Mouse (Mus musculus) testis, adult 2 months (tissue): Measurements from ENCODE around the gene Kcnh7. TPM values are rescaled to one million over a fixed set of nuclear protein-coding genes. Genes with fewer than 3 reads are reported as not detected.

ENCODE experiments used
- H3K27ac ChIP-seq: fragments of 200-500 bp; 2 replicates; pipeline ENCODE4 v1.5.1; 2012; ENCODE audit warnings: low read depth, low read length; ENCODE audit not compliant: control insufficient read depth, insufficient read depth
- H3K27me3 ChIP-seq: fragments of 200-500 bp; 2 replicates; pipeline ENCODE4 v1.6.1; 2012; ENCODE audit warnings: mild to moderate bottlenecking, low read length, moderate library complexity; ENCODE audit not compliant: control insufficient read depth, insufficient read depth
- H3K36me3 ChIP-seq: fragments of 200-500 bp; 2 replicates; pipeline ENCODE4 v1.6.1; 2012; ENCODE audit warnings: mild to moderate bottlenecking, low read length; ENCODE audit not compliant: control insufficient read depth, insufficient read depth
- H3K4me1 ChIP-seq: fragments of 200-500 bp; 2 replicates; pipeline ENCODE4 v1.6.1; 2012; ENCODE audit warnings: low read length; ENCODE audit not compliant: control insufficient read depth, insufficient read depth
- H3K4me3 ChIP-seq: fragments of 200-500 bp; 2 replicates; pipeline ENCODE4 v1.5.1; 2012; ENCODE audit warnings: low read depth, mild to moderate bottlenecking, low read length, moderate library complexity, mixed read lengths; ENCODE audit not compliant: control insufficient read depth
- CTCF ChIP-seq: fragments of 200-500 bp; IDR thresholded peaks from 2 replicates; pipeline ENCODE4 v1.5.1; 2012; ENCODE audit warnings: low read depth, mild to moderate bottlenecking, inconsistent platforms, low read length, moderate library complexity; ENCODE audit not compliant: control insufficient read depth, insufficient read depth, insufficient replicate concordance
- POLR2A ChIP-seq: fragments of 200-500 bp; IDR thresholded peaks from 2 replicates; pipeline ENCODE4 v1.6.1; 2012; ENCODE audit warnings: low read depth, mild to moderate bottlenecking, inconsistent platforms, low read length, moderate library complexity; ENCODE audit not compliant: control insufficient read depth
- polyA plus RNA-seq: library from polyadenylated mRNA; depleted of rRNA; stranded (reverse); fragments of >200 nt; gene quantifications from 2 replicates; pipeline ENCODE4 v1.2.3, GENCODE M21; 2012

Kcnh7 gene
- polyA plus RNA-seq, 1 experiment = 0.10 TPM

GRCm38 (mm10) chr2:62855391-62855790 lies 328.7 kb downstream of the Kcnh7 start:
- TF ChIP-seq CTCF = no peak
- no peak for TF ChIP-seq POLR2A
- Histone ChIP-seq H3K4me1 (no peaks in the 10 kb centered on the region), H3K27me3 (no peaks in the 10 kb centered on the region), H3K4me3 (no peak overlapping the region), H3K27ac (no peak overlapping the region), H3K36me3 (no peaks in the 10 kb centered on the region)

GRCm38 (mm10) chr2:62842630-62843029 lies 341.5 kb downstream of the Kcnh7 start:
- H3K36me3 ChIP-seq = no peaks in the 10 kb centered on the region
- no peak for TF ChIP-seq POLR2A
- TF ChIP-seq CTCF = no peak
- no peak overlapping the region for H3K4me3 ChIP-seq
- H3K4me1 ChIP-seq = no peaks in the 10 kb centered on the region
- H3K27ac ChIP-seq = no peak overlapping the region
- H3K27me3 ChIP-seq = no peaks in the 10 kb centered on the region

GRCm38 (mm10) chr2:62834261-62834660 lies 349.8 kb downstream of the Kcnh7 start:
- no peaks in the 10 kb centered on the region for H3K36me3 ChIP-seq
- H3K4me3 ChIP-seq = no peak overlapping the region
- H3K27me3 ChIP-seq = no peaks in the 10 kb centered on the region
- TF ChIP-seq POLR2A (no peak), CTCF (no peak)
- H3K27ac ChIP-seq = no peak overlapping the region
- H3K4me1 ChIP-seq = no peaks in the 10 kb centered on the region

DNA sequence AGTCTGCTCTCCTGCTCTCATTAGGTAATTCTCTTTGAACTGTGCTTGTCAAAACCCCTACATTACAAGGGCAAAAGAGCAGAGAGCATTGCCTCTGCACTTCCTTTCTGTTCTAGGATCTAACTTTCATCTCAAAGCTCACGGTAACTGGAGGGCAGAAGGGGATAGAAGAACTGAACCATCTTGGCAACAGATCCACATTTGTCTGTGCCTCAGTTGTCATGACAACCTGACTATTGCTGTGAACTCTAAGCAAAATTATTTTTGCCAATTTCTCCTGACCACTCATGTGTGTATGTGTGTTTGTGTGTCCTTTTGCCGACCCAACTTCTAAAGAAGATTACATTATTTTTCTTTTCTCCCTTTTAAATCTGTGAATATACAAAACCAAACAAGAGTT lies 364.9 kb downstream of the Kcnh7 start:
- H3K36me3 ChIP-seq = no peaks in the 10 kb centered on the region
- no peak overlapping the region for H3K27ac ChIP-seq
- H3K27me3 ChIP-seq = no peaks in the 10 kb centered on the region
- H3K4me1 ChIP-seq = no peaks in the 10 kb centered on the region
- no peak overlapping the region for H3K4me3 ChIP-seq
- no peak for TF ChIP-seq POLR2A
- no peak for TF ChIP-seq CTCF

DNA sequence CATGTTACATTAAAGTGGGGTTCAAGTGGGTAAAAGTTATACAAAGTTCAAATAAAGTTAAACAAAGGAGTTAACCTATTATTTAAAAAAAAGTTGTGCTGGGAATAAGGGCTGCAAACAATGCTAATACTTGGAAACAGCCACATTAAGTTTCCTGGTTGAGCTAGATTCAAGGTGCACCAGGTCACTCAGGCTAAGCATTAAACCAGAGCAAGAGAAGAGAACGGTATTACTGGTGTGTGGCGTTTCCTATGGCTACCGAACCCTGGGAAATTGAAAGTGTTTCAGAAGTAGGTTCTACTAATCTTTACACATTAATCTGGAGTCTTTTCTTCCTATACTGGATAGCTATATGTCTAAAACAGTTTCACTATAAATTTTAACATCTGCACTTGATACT lies 368.1 kb downstream of the Kcnh7 start:
- TF ChIP-seq POLR2A = no peak
- no peak for TF ChIP-seq CTCF
- H3K27ac ChIP-seq = no peak overlapping the region
- no peaks in the 10 kb centered on the region for H3K27me3 ChIP-seq
- H3K4me3 ChIP-seq = no peak overlapping the region
- no peaks in the 10 kb centered on the region for H3K4me1 ChIP-seq
- H3K36me3 ChIP-seq = no peaks in the 10 kb centered on the region

- Histone ChIP-seq H3K4me1 (no peaks in the 10 kb centered on the region), H3K27ac (no peak overlapping the region), H3K27me3 (no peaks in the 10 kb centered on the region), H3K36me3 (no peaks in the 10 kb centered on the region), H3K4me3 (no peak overlapping the region)
- no peak for TF ChIP-seq CTCF
- TF ChIP-seq POLR2A = no peak
These were observed 375.3 kb downstream of the Kcnh7 start for GRCm38 (mm10) chr2:62808813-62809212.

DNA sequence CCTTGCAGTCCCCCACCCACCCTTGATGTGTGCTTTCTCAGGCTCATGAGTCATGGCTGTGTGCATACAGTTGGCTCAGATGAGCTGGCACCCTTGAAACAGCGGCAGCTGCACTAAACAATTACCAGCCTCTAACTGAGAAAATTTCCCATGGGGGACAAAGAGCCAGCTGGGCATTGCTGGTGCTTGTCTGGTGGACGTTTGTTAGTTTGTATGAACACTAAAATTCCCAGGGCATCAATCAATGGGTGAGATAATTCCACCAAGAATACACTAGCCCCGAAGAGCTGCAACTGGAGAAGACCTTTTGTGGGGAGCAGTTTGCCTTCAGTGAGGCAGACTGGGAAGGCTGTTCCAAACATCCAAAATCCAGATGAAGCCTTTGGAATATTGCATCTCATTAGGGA lies 376.6 kb downstream of the Kcnh7 start:
- no peak for TF ChIP-seq CTCF
- no peak for TF ChIP-seq POLR2A
- H3K27me3 ChIP-seq = no peaks in the 10 kb centered on the region
- no peaks in the 10 kb centered on the region for H3K36me3 ChIP-seq
- H3K4me3 ChIP-seq = no peak overlapping the region
- H3K4me1 ChIP-seq = no peaks in the 10 kb centered on the region
- no peak overlapping the region for H3K27ac ChIP-seq

- no peak for TF ChIP-seq POLR2A
- TF ChIP-seq CTCF = no peak
- H3K4me3 ChIP-seq = no peak overlapping the region
- no peaks in the 10 kb centered on the region for H3K27me3 ChIP-seq
- H3K36me3 ChIP-seq = no peaks in the 10 kb centered on the region
- H3K27ac ChIP-seq = no peak overlapping the region
- no peaks in the 10 kb centered on the region for H3K4me1 ChIP-seq
These were observed 377.2 kb downstream of the Kcnh7 start for GRCm38 (mm10) chr2:62806931-62807330.
